Mouse (Mus musculus) CD8-positive naive resting alpha-beta T cell, adult 2 months (primary cell): ENCODE measurements around the gene Clp1.
A peak's percentile ranks its signal among the peaks of the same experiment; 100 is the strongest.

Experiments used
- DNase-seq, 2 experiments: peaks; one replicate each; pipeline ENCODE4 v3.0.0; 2022; ENCODE audit warnings: low read depth in 2 of 2, low spot score in 2 of 2

Gene Clp1

DNA sequence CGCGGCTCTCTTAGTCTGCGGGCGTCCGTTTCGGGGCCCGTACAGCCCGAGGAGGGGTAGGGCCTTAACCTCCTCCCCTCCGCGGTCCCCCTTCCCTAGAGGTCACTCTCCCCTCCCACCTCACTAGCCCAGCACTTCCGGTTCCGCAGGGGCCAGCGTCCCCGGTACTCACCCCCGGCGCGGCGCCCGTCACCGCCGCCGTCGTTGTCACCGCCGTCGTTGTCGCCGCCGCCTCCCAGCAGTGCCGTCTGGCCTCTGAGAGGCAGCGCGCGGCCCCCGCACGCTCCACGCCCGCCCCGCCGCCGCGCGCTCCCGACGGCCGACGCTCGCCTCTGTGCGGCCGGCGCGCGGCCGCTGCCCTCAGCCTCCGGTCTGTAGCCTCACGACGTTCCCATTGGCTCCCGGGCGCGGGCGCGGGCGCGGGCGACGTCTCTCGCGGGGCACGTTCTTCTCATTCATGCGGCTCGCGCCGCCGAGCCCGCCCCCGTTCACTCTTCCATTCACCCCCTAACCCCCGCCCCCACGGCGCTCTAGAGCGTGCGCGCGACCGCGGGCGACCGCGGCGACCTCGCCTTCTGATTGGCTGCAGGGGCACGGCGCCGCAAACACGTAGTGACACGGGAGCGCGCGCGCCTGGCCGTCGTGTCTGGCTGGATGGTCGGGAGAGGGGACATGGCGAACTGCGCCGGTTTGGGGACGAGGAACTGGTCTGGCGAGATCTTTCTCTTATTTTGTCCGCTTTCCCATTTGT lies 12.2 kb downstream of the Clp1 start, which contains the start of gene Zdhhc5:
TSS of gene Zdhhc5 (minus strand) at position 370 of the 751 bp plus-strand sequence.
- peak; percentile 99 for DNase-seq

DNA sequence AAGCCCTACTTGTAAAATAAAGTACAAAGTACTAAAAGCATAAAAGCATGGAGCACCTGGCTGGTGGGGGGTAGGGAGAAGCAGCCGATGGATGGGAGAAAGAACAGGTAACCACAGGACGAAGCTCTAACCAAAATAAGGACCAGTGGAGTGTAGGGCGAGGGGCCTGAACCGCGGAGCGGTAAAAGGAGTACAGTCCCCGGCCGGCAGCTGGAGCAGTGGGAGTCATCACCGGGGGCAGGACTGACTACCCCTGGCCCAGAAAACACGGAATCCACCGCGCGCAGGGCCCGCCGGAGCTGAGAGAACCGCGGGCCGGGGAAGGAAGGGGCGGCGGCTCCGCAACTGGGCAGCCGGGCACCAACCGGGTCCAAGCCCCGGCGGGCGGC lies 12.7 kb downstream of the Clp1 start:
- no peak for DNase-seq

DNA sequence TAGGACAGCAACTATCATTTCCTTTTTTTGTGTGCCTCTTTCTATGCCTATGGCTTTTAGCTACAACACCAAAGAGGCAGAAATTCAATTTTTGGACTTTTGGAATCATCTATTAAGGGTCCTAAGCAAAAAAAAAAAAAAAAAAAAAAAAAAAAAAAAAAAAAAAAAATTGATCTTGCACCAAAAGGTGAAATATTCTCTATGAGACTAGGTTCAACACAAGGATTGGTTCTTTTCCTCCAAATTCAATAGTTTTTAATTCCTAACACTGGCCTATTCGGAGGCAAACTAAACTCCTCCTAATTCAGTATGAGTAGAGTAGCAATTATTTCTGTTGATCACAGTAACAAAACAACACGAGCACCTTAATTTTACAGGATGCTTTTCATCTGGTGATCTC lies 15.3 kb downstream of the Clp1 start:
- no peak for DNase-seq

DNA sequence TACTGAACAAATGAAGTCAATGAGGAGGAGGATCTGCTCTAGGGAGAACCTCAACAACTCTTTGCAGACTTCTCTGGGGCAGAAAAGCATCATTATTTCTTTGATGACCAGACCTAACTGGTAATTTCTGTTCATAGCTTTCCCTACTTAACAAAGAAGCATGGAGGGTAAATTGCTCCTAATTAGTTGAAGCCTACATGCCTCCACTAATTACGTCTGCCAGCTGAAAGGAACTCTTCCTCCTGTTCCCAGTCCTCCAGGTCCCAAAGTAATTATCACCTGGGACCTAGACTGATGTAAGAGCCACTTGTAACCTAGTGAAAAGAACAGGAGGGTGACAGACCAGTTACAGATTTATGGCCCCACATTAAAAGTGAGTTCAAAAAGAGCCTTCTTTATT lies 19.6 kb downstream of the Clp1 start:
- DNase-seq: no peak

DNA sequence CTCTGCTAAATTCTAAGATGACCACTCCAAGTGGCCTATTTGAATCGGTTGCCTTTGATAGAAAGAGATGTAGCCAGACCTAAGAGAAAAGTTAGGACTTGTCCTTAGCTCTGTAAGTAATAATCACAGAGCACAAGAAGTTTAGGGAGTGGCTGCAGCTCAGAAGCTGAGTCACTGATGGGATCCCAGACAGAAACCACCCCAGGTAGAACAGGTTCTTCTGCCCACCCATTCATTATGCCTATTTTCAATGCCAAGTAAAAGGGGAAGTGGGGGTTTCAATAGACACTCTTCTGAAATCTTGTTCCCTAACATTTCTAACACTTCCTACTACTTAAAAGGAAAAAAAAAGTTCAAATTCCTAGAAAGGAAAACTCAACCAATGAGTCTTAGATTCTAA lies 21.9 kb downstream of the Clp1 start:
- no peak for DNase-seq

DNA sequence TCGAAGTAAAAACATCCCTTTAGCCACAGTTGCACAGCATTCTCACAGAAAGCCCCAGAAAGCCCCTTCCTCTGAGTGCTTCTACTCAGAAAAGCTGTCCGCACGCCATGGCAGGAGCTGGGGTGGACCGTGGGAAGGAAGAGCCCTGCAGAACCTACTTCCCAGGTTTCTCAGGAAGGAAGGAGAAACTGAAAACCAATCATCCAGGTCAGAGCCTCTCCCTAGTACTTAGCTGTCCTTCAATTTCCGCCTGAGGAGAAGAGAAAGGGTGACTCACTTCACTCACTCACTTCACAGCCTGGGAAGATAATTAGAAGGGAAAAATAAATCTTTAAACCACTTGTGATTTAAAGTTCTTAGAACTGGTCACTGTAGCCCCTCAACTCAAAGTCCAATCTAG lies 22.8 kb downstream of the Clp1 start:
- DNase-seq: no peak

DNA sequence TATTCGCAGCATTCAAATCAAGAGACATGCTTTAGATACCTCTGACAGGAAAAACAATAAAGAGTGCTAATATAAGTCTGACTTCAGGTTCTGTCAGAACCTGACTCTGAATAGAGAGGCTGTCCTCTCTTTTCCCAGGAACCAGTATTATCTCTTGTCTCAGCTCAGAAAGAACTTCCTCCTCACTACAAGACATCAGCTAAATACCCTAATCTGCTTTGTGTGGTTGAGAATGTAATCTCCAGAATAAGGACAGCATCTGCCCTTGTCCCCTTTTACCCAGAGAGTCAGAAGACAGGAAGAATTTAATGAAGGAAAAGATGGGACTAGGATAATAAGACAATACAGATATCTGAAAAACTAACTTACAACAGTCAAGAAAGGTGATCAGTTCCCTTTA lies 23.7 kb downstream of the Clp1 start:
- no peak for DNase-seq

DNA sequence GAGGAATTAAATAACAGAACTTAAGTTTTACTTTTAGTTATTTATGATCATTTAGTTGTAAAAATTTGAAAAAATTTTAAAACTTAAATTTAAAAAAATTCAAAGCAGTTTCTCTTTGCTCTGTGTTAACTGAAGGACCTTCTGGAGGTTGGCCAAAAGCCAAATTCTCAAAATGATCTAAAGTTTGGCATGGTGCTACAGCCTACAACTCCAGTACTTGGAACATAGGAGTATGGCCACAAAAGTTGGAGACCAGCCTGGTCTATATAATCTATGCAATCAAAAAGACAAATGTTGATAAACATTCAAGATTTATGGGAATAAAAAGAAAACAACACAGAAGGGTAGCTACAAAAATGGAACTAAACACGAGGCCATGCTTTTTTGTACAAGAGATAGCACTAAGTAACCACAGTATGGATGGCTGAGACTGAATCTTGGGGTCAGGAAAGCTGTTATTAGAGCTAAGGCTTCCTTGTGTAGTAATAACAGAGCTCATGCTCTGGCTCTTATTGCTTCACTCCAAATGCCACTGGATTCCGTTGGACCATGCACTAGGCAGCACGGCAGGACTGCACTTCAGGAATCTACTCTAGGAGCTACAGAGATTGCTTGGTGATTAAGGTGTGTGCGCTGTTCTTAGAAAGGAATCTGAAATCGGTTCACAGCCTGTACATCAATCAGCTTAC lies 32.0 kb downstream of the Clp1 start:
- DNase-seq: no peak

DNA sequence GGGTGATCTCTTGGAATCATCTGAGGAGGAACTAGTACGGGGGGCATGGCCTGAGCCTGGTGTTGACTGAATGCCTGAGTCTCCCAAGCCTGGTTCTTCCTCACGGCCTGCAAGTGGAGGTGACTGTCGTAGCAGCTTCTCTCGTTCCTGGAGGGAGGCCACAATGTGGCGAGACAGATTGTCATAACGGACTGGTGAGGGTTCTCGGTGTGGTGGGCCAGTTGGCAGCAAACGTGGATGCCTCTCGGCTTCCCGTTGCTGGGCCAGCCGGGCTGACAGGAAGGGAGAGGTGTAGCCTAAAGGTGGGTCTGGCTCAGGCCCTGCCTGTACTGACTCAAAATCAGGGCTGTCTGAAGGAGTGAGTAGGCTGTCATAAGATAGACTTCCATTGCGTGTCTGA lies 37.1 kb downstream of the Clp1 start:
- no peak for DNase-seq

DNA sequence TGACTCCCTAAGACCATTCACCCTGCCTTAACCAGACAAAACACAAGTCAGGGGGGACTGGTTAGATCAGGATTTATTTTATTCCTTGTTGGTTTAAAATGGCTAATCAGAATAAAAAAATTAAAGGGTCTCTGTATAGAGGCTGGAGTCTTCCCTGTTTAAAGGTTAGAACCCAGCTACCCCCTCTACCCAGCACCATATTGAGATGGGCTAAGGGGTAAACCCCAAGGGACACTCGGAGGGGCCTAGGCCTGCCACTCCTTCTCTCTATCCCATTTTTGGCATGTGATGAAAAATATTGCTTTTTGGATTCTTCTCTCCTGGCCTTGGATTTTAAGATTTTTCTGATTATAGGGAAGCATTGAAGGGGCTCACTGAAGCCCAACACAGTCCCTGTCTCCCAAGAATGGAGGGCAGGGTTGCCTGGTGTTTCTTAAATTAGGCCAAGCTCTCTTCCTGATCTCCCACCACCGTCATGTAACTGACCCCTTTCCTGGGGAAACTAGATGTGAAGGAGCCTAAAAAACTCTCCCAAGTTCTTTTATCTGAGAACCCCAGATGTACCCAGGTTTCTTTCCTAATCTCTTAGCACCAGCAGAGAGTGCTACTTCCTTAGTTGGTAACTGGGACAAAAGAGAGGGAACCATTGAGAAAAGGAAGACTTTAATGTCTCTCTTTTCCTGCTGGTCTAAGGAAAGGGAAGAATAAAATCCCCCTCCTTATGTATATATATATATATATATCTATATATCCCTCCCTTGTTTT lies 38.9 kb downstream of the Clp1 start:
- no peak for DNase-seq

DNA sequence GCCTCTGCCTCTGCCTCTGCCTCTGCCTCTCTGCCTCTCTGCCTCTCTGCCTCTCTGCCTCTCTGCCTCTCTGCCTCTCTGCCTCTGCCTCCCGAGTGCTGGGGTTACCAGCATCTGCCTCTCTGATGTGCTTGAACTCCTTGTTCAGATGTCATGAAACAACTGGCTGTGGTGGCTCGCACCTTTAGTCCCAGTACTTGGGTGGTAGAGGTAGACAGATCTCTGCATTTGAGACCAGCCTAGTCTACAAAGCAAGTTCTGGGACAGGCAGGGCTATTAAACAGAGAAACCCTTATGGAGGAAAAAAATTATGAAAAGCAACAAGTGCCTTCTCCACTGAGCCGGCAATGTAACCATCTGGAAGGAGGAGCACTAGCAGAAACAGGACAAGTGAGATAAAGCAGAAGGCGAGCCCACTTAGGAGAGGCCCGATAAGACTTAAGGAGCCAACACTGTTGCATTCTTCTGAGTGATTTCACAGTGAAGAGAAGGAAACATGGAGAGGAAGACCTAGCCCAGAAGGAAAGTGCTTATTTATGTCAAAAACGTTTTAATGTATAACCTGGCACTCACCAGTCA lies 44.5 kb downstream of the Clp1 start:
- no peak for DNase-seq

DNA sequence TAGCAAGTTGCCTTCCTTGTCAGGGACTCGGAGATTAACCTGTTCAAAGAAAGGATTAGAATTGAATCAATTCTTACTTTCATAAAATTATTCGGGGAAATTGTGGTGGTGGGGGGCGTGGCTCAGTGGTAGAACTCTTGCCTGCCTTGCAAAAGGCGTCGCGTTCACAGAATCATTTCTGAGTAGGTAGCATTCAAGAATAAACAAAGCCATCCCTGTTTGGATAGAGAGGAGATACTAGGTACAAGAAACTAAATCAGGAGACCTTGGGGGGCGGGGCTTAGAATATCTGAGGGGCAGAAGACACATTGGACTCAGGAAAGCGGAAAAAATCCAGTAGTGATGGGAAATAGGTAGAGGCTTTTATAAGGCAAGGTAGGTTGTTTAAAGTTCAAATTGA lies 48.1 kb downstream of the Clp1 start, which contains the start of gene Tmx2:
TSS of gene Tmx2 (minus strand) at position 125 of the 400 bp plus-strand sequence.
- DNase-seq: no peak

DNA sequence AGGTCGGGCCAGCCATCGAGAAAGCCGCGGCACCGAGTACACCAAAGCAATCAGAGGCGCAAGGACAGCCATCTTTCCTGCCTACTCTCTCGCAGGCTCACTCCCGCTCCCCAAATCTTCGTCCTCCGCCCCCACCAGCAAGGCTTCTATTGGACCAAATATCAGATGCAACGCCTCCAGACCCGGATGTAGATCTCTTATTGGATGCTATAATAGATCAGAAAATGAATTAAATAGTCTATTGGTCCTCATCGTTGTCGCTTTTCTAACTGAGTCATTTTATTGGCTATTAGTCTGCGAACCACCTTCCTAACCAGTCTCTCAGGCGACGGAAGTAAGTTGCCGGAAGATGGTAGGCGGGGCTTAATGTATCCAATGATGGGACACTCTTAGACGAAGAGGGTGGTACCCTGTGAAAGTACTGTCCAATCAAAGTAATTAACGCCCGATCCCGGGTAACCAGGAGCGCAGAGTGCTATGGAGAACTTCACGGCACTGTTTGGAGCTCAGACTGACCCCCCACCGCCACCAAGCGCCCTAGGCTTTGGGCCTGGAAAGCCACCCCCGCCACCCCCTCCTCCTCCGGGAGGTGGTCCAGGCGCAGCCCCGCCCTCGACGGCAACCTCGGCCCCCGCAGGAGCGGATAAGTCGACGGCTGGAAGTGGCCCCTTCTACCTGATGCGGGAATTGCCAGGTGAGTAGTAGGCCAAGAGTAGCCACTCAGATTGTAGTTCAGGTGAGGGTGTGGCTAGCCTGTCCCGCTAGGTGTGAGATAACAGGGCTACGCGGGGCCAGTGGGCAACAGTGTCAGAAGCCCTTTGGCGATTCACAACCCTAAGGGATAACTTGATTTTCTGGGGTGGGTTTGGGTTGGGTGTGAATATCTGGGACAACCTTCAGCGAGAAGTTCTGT lies 48.9 kb downstream of the Clp1 start, which contains the start of the genes Gm28635 and Med19:
TSS of gene Gm28635 (minus strand) at position 74 of the 913 bp plus-strand sequence.
TSS of gene Med19 (plus strand) at position 435 of the 913 bp plus-strand sequence.
- peak; percentile 89 for DNase-seq

DNA sequence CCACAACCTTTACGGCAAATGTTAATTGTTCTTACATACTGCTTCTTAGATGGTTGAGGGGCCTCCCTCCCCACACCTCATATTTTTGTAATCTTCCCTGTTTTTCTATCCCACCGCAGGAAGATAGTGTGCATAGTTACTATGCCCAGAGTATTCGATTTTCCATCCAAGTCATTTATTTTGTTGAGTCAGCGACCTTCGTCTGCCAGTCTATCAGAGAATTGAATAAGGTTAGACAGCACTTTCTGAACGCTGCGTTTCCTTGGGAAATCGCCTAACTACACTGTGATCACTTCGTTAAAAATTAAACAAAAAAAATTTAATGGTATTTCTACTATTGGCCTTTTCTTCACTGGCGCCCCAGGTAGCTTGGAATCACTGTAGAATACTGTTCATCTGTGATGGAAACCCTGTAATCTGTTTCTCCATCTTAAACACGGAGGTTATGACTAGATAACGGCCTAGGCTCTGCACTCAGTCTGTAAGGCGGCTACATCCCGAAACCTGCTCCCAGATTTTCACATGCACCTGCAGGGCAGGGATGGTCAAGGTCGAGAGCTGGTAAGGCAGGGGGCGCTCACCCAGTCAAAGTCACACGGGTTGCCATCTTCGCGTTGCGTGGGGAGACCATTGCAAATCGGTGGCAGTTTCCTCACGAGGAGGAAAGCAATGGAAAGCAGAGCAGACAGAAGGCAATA lies 49.7 kb downstream of the Clp1 start:
- no peak for DNase-seq
